In genomic region chr11:60217467-60217866, GRCm38 (mm10) we compare ENCODE assay signal across 30 mouse cellular contexts. TPM values are rescaled to one million over a fixed set of nuclear protein-coding genes. Genes with fewer than 3 reads are reported as not detected.
A peak's percentile ranks its signal among the peaks of the same experiment; 100 is the strongest.
DNase-seq lines count a peak whose midpoint lies in the region; ATAC-seq and TF ChIP-seq lines count a peak whose summit lies in the region.
"Had no signal": no experiment of that assay in that cellular context is flagged by ENCODE, and none has a peak within 500 bp of the region (broad histone marks: within the 10 kb centered on the region; RNA-seq: fewer than 3 reads in every experiment).

No protein-coding gene starts in this region.

- H3K36me3 ChIP-seq in megakaryocyte, embryonic 14.5 days (replicated peaks; ENCODE audit: low read length), result peaks cover 61% of the 10 kb centered on the region
- H3K36me3 ChIP-seq in liver, embryonic 15.5 days (replicated peaks), result peaks cover 29% of the 10 kb centered on the region
- peaks cover 7% of the 10 kb centered on the region; the same call in 1 of the 2 replicates for H3K36me3 ChIP-seq in small intestine, adult 2 months (ENCODE audit: control insufficient read depth, insufficient read depth, low read length)

- peak overlapping the region; percentile 47 for H3K4me3 ChIP-seq in megakaryocyte, embryonic 14.5 days (replicated peaks)
- H3K4me3 ChIP-seq in liver, embryonic 15.5 days (replicated peaks), result no peak overlapping the region
- no peak overlapping the region for H3K4me3 ChIP-seq in small intestine, adult 2 months (ENCODE audit: low read depth, low read length)
- H3K4me3 ChIP-seq: embryonic facial prominence, embryonic 12.5 days; forebrain, embryonic 12.5 days; limb, embryonic 12.5 days; myocyte; neural tube, embryonic 12.5 days had no signal

- no peak for TF ChIP-seq CTCF in small intestine, adult 2 months (IDR thresholded peaks at IDR 0.05; ENCODE audit: extremely low read depth, insufficient read length, insufficient replicate concordance, low read depth, low read length)

- peak overlapping the region; percentile 37; the same call in 1 of the 2 replicates for H3K9ac ChIP-seq in liver, embryonic 15.5 days
- H3K9ac ChIP-seq: embryonic facial prominence, embryonic 12.5 days; forebrain, embryonic 12.5 days; hindbrain, embryonic 14.5 days; limb, embryonic 12.5 days; neural tube, embryonic 12.5 days had no signal

- peaks cover 87% of the 10 kb centered on the region for H3K4me1 ChIP-seq in megakaryocyte, embryonic 14.5 days
- peaks cover 87% of the 10 kb centered on the region for H3K4me1 ChIP-seq in liver, embryonic 15.5 days (replicated peaks)
- peaks cover 44% of the 10 kb centered on the region for H3K4me1 ChIP-seq in small intestine, adult 2 months (ENCODE audit: control insufficient read depth, insufficient read depth, insufficient read length, low read length)

- H3K27me3 ChIP-seq in megakaryocyte, embryonic 14.5 days (replicated peaks), result no peaks in the 10 kb centered on the region
- H3K27me3 ChIP-seq in liver, embryonic 15.5 days, result no peaks in the 10 kb centered on the region
- H3K27me3 ChIP-seq in small intestine, adult 2 months (ENCODE audit: control insufficient read depth, insufficient read depth, low read length), result no peaks in the 10 kb centered on the region
- H3K27me3 ChIP-seq: embryonic facial prominence, embryonic 12.5 days; forebrain, embryonic 12.5 days; limb, embryonic 12.5 days; neural tube, embryonic 12.5 days had no signal

- intact Hi-C loops in heart, postnatal 36 days (cut with DNase I), result no loop called here
- intact Hi-C loops in left cerebral cortex, postnatal 25 days (cut with DNase I), result no loop called here

- peak overlapping the region; percentile 84 for H3K27ac ChIP-seq in liver, embryonic 15.5 days (replicated peaks)
- H3K27ac ChIP-seq in small intestine, adult 2 months (ENCODE audit: insufficient read depth, low read depth, low read length), result peak overlapping the region; percentile 81
- H3K27ac ChIP-seq: forebrain, embryonic 12.5 days; hindbrain, embryonic 14.5 days; limb, embryonic 12.5 days; neural tube, embryonic 12.5 days had no signal

- peak; percentile 63 for DNase-seq in liver
- no peak for DNase-seq in urinary bladder, postnatal 14 days (ENCODE audit: low spot score)
- no peak for DNase-seq in heart, postnatal 36 days
- DNase-seq in left cerebral cortex, postnatal 25 days (ENCODE audit: low spot score in 2 of 2), result no peak
- DNase-seq: adrenal gland, postnatal 25 days; cerebellum, adult 11-12 months; cerebellum, adult 9-11 months; embryo, embryonic 11 days; gastrocnemius, postnatal 14 days; heart, adult 11 months; heart, postnatal 4 days; layer of hippocampus, adult 9-11 months; lung, adult 18-20 months; lung, postnatal 4 days; right cerebral cortex, postnatal 4 days; thymus, postnatal 4 days had no signal

- no peak for ATAC-seq in megakaryocyte, adult 5-6 weeks (ENCODE audit: poor library complexity, severe bottlenecking)
- peak; percentile 38 for ATAC-seq in liver, embryonic 15.5 days (ENCODE audit: insufficient read depth)
- ATAC-seq: CD4-positive, CD25-positive, alpha-beta regulatory T cell, adult 4 months; lung, postnatal 0 days had no signal

- H3K9me3 ChIP-seq in megakaryocyte, embryonic 14.5 days, result peaks cover 5% of the 10 kb centered on the region; the same call in 1 of the 2 replicates
- no peaks in the 10 kb centered on the region for H3K9me3 ChIP-seq in liver, embryonic 15.5 days (replicated peaks)
- H3K9me3 ChIP-seq: embryonic facial prominence, embryonic 12.5 days; forebrain, embryonic 12.5 days; limb, embryonic 12.5 days; neural tube, embryonic 12.5 days had no signal

- peak overlapping the region; percentile 43 for H3K4me2 ChIP-seq in liver, embryonic 15.5 days
- H3K4me2 ChIP-seq: embryonic facial prominence, embryonic 12.5 days; forebrain, embryonic 12.5 days; heart, embryonic 11.5 days; hindbrain, embryonic 14.5 days; limb, embryonic 12.5 days; midbrain, embryonic 11.5 days; neural tube, embryonic 12.5 days had no signal

- 23% methylated on average over 7 of the region's 7 CpGs for WGBS in liver, embryonic 15.5 days (ENCODE audit: insufficient replicate concordance)
- 33% methylated on average over 7 of the region's 7 CpGs for WGBS in small intestine, adult 2 months

- TF ChIP-seq POLR2A in small intestine, adult 2 months (IDR thresholded peaks at IDR 0.05; ENCODE audit: low read depth, low read length), result no peak

RNA-seq across cellular contexts. Expression of gene Srebf1, which starts 4.9 kb away (rescaled TPM):
- polyA plus RNA-seq in megakaryocyte, embryonic 14.5 days (2012; ENCODE audit: insufficient read depth, low replicate concordance), result 138 and 188 TPM in 2 replicates
- 27.5 and 37.3 TPM in 2 replicates for total RNA-seq in megakaryocyte, adult 5-6 weeks (2015)
- total RNA-seq in megakaryocyte, adult 5-6 weeks (2017), result 27.6 and 43.3 TPM in 2 replicates
- polyA plus RNA-seq in liver, embryonic 15.5 days (2015; fragmentation: Nextera tagmentation; extraction: Ambion mirVana), result 53.5 and 60.6 TPM in 2 replicates
- 92.9 and 154 TPM in 2 replicates for polyA plus RNA-seq in small intestine, adult 2 months (2012; rRNA removed)
- 10 to 100 TPM; 28.9 to 39.5 TPM for total RNA-seq in heart, postnatal 36 days (2021)
- 10 to 100 TPM; 42.3 to 50.7 TPM for total RNA-seq in left cerebral cortex, postnatal 25 days (2021)
